Mouse (Mus musculus) ZHBTc4 (cell line): ENCODE measurements around the gene Btbd11.
A peak's percentile ranks its signal among the peaks of the same experiment; 100 is the strongest.

ENCODE experiments used
- DNase-seq: peaks from one replicate; pipeline ENCODE4 v3.0.0-alpha.2; 2011; ENCODE audit warnings: low read depth, low spot score

The Btbd11 gene

DNA sequence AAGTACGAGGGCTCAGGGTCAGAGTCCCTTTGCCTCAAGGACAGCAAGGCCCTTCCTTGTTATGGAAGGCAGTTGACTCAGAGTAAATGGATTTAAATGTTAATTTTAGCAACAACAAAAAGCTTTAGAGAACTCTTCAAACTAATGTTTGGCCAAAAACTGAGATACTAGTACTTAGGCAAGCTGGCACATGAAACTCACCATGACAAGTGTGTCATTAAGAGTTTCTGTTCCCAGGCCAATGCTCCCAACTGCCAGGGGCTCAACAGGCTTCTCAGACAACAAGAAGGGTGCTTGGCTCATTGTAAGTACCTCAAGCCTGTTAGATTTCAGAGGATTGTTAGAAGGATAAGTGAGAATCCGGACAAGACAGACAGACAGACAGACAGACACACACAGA lies 204.7 kb downstream of the Btbd11 start:
- peak; percentile 25 for DNase-seq

DNA sequence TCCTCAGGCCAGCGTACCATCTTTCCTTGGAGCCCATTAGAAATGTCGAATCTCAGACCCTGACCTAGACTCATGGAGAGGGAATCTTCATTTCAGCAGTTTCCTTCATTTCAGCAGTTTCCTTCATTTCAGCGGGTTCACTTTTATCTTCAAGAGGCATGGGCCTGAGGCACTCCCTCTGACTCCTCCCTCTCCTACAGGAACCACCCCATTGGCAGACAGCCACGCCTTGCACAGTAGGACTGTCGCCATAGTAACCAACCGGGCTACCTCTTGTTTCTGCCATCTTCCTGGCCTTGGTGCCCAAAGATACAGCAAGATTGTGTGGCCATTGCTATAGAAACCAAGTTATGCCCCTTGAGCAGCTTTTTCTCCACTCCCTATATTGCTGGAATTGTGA lies 205.4 kb downstream of the Btbd11 start:
- DNase-seq = peak; percentile 87

DNA sequence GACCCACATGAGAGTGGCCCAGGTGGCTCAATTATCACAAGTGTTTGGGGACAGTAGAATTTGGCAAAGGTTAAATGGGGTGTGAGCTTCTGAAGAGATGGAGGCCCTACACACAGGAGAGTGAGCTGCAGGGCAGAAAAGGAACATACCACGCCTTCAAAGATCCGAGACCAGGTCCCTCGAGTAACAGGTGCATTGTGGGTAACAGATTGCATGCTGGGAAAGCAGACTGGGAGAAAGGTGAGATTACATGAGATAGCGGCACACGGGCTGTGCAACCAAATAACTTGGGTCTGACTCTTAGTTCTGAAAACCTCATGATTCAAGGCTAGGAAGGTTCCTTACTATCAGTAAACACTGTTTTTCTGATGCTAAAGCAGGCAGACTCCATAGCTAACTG lies 209.7 kb downstream of the Btbd11 start:
- DNase-seq = peak; percentile 51

DNA sequence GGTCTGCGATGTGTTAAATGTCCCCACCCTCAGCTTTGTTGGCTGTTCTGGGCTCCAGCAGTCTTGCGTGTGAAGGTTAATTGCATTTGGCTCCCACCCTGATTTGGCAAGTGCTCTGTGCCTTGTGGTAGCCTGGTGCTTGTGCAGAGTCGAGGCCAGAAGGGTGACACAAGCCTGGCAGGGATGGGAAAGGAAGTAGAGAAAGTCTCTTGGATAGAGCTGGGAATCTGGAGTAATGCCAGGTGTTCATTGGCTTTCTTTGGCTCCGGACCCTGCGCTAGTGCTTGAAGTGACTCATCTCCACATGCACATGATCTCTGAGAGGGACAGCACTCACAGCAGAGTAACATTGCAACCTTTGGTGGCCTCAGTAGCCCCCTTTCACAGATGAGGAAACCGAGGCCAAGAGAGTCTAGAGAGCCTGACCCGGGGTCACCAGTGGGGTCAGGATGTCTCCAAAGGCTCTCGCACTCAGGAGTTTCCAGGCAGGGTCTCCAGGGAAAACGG lies 211.5 kb downstream of the Btbd11 start:
- peak; percentile 30 for DNase-seq

DNA sequence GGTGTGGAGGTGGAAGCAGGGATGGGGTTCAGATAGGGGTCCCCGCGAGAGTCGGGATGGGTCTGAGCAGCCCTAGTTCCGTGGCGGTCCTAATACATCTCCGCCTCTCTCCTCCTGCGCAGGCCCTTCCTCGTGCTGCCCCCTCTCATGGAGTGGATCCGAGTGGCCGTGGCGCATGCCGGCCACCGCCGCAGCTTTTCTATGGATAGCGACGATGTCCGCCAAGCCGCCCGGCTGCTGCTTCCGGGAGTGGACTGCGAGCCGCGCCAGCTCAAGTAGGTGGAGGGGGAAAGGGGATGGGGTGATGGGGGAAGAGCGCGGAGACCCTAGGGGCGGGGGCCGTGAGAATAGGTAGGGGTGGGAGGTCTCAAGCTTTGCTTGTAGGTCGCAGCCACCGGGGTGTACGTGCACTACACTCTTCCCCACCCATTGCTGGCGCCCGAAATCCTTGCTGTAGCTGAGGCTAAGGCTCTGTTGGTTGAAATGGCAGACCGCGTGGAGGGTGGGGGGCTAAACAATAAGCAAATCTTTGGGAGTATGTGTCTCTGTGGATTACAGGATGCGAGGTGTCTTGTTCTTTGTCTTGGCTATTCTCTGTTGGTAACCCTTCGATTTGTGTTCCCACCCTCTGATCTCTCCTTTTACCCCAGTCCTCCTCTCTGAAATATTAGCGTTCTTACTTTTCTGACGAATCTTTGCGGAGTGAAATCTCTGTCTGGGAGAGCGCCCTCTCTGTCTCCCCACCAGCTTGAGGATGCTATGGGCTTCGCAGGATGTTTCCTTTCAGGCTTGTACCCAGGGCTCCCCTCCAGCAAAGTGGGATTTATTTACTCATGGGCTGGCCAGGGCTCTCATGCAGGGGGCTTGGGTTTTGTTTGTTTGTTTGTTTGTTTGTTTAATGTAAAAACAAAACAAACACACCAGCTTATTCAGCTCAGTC lies 212.3 kb downstream of the Btbd11 start:
- DNase-seq = no peak

DNA sequence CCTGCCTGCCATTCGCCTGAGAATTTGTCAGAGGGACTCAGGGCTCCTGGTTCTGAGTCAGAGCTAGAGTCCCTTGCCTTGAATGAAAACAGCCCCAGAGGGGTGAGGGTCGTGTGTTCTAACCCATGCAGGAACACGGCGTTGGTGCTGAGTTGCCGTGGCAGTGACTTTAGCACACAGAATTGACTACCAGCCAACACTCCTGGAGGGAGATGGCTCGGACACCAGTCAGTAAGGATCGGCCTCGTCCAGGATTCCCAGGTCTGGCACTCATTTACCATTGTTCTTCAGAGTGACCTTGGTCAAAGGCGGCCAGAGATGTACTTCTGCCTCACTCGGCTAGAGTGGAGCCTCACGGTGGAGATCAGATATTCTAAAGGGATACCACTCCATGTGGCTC lies 215.9 kb downstream of the Btbd11 start:
- DNase-seq = no peak

DNA sequence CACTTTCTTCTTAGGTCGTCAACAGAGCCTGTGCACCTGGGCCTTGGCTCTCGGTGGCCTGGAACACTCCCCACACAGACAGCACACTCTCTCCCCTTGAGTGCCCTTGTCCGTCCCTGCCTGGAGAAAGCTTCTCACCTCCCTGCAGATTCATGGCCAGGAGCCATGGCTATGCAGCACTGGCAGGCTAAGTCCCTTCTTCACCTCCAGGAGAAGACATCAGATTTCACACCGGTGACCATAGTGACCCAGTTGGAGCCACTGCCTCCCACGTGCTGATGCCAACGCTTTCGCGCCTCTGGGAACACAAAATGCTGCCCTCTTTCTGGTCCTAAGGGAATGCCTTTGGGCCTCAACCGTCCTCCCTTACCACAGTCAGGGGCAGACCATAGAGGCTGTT lies 217.9 kb downstream of the Btbd11 start:
- no peak for DNase-seq

DNA sequence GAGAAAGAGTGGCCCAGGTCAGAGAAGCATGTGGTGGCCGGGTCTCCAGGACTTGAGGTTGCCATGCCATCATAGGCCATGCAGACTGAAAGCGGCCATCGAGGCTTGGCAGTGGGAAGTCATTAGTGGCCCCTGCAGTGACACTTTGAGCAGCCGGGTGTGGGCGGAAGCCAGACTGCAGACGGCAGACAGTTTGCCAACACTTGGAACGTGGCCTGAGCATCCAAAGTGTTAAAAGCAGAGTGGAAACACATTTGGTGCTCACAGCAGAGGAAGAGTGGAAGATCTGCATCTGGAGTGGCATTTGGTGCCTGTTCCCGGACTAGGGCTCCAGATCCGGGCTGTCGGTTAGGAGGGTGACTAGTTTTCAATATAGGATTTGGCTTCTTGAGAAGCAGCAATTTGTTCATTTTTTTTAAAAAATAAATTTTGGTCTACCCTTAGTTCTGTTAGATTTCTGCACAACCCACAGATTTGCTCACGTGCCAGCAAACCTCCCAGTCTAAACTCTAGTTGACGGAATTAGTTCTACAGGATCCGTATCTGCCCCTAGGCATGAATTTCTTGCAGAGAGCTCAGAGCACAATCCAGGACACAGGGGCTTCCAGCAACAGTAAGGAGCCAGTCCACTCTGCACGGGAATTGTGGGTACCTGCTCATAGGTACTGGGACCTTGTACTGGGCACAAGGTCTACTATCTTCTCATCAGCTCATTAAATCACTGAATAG lies 222.1 kb downstream of the Btbd11 start:
- no peak for DNase-seq

DNA sequence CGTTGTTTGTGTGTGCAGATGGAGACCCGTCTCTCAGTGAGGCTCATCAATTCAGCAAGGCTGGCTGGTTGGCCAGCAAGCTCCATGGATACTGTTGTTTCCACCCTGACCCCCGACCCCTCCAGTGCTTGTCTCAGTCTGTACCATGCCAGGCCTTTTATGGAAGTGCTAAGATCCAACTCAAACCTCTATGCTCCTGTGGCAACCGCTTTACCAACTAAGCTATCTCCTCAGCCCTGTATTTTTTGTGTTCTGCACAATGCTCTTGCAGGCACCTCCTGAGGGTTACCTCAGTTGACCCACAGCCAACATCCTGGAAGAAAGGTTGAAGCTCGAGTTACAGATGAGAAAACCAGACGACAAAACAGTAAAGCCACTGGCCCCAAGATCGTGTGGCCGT lies 230.5 kb downstream of the Btbd11 start:
- DNase-seq = no peak

DNA sequence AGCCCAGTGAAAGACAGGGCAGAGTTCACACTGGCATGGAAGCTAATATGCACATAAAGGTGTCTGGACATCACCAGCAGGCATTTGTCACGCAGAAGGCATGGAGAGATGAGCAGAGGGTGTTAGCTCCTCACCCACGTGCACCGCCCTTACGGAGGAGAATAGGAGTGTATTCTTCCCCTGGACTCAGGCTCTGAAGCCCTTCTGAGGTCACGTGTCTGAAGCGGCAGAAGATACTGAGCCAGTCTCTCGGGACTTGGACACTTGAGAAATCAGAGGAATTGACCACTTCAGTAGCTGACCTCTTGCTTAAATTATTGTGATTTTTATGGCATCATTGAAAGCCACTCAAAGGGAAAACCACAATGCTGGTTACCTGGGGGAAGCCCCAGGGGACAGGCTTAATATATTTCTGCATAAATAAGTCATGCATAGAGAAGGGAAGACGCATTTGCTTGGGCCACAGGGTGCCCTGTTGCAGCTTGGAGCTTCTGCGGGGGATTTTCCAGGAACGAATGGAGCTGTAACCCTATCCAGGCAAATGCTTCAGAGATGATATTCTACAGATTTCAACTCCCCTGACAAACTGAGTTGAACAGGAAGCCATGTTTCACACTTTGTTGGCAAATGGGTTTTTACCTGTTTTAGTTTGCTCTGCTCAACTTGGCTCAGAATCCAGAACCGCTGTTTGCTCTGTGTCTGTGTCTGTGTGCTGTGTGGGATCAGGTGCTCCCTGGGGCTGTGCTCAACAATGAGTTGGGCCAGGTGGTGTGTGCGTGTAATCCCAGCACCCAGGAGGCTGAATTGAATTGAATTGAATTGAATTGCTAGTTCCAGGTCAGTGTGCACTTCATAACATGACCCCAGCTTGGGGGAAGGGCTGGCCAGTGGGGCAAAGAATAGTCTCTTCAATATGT lies 231.1 kb downstream of the Btbd11 start:
- no peak for DNase-seq

DNA sequence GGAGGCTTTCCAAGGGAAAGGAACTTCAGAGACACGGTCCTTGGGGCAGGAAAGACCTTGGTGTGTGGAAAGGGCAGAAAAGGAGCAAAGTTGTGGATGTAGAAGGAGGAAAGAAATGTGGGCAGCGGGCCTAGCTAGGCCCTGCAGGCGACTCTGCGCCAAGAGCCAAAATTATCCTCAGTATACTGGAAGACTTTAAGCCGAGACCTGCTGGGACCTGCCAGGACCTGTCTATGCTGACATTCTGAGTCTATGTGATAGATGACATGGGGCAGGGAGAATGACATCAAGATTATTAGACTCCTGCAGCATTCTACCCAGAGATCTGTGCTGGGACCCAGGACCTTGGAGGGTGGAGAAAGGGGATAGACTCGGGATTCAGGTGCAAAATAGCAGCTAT lies 234.5 kb downstream of the Btbd11 start:
- DNase-seq = no peak

DNA sequence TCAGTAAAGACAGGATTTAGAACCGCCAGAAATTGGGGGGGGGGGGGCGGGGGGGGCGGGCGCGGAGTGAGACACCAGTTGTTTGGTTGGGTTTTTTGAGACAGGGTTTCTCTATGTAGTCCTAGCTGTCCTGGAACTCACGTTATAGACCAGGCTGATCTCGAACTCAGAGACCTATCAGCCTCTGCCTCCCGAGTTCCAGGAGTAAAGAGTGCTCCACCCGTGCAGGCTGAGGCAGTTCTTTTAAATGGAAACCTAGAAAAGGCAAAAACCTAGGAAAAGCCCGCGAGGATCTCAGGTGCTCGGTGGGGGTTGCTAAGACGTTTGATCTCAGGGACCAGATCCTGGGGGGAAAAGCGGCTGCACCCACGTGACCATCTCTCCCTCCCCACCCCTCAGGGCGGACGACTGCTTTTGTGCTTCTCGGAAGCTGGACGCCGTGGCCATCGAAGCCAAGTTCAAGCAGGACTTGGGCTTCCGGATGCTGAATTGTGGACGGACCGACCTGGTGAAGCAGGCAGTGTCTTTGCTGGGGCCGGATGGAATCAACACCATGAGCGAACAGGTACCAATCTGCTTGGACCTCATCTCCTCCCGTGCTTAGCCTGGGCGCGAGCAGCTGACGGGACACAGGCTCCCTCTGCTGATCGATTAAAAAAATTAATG lies 238.0 kb downstream of the Btbd11 start:
- peak; percentile 79 for DNase-seq

DNA sequence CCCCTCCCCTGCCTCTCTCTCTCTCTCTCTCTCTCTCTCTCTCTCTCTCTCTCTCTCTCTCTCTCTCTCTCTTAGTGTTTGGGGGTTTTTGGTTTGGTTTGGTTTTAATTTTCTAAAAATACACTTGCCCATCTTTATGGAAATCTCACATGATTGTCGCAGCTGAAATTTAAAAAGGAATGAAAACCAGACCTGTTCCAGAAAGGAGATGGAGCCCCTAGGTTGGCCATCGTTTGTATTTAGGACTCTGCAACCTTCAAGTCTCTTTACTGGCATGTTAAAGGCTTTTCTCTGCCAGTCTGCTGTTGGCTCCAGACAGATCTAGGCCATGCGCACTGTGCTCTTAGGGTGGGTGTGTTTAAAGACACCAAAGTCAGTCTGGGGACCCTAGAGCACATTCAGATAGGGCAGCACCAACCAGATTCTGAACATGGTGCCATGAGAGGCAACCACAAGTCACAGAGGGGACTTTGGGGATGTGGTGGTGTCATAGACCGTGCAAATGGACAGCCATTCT lies 238.6 kb downstream of the Btbd11 start:
- DNase-seq = no peak

DNA sequence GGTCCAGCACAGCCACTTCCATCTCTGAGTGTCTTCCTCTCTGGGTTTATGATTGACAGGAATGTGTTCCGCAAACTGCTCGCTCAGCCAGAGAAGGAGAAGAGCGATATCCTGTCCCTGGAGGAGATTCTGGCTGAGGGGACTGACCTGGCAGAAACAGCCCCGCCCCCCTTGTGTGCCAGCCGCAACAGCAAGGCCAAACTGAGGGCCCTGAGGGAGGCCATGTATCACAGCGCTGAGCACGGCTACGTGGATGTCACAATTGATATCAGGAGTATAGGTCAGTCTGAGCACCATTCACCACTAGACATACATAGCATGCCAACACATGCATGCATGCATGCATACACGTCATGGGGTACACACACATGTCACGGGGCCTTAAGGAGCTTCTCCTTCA lies 245.4 kb downstream of the Btbd11 start:
- DNase-seq = no peak

DNA sequence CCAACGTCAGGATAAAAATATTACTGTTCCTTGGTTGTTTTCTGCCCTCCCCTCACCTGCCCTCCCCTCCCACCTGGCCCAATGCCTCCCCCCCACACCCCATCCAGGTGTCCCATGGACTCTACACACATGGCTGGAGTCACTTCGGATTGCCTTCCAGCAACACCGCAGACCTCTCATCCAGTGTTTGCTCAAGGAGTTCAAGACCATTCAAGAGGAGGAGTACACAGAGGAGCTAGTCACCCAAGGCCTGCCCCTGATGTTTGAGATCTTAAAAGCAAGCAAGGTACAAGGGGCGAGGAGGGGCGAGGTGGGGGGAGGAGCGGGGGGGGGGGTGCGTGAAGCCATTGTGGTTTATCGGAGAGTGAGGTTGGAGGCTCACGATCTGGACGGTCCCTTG lies 247.0 kb downstream of the Btbd11 start:
- no peak for DNase-seq

DNA sequence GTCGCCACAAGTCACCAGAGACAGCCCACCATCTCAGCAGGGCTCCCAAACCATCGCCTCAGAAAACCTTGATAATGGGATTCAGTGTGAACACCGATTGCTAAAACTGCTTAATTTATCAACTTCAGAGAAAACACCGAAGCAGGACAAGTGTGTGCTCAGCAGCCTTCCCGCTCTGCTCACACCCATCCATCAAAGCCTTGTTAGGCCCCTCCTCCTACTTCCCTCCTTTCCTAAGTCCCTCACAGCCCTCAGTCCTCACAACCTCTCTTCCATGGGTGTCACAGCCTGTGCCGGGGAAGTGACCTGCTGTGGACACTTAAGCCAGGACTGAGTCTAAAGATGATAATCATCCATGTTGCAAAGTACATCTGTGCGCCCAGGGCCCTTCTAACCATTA lies 251.0 kb downstream of the Btbd11 start:
- no peak for DNase-seq

DNA sequence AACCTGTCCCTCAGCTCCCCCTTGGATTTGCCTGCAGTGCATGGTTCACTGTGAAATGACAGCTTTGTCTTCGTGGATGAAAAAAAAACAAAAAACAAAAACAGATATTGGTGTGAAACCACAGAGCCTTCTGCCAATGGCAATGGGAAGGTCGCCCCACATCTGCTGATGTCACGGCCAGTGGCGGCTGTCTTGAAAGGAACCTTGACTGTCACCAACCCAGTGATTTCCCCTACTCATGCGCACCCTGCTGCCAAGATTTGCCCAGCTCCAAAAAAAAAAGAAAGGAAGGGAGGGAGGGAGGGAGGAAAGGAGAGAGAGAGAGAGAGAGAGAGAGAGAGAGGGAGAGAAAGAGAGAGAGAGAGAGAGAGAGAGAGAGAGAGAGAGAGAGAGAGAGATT lies 251.5 kb downstream of the Btbd11 start:
- no peak for DNase-seq

DNA sequence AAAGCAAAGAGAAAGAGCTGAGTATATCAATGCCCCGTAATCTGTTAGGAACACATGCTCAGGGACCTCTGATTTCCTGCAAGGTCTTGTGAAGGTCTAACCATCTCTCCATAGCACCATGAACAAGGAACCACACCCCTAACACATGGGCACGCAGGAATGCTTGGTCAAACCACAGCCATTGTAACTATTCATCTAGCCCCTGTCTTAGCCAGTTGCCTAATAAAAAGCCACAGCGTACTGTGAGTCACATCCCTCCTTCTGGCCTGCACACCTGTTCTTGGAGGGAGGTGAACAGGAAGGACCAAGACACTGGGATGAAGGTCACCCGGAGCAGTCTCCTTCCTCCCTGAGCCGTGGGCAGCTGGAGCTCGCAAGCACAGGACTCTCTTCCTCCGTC lies 253.0 kb downstream of the Btbd11 start:
- DNase-seq = peak; percentile 82

DNA sequence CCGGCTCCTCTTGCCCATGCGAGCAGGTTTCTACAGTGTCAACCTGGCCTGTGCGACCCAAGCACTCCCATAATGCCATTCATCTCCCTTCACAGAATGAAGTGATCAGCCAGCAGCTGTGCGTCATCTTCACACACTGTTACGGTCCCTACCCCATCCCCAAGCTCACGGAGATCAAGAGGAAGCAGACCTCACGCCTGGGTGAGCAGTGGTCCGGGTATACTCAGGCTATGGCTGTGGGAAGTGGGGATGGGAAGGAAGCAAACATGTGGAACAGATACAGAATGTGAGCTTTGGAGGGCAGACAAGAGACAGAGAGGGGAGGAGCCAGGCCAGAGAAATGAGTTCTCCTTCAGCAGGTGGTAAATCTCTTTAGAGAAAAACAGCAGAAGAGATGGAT lies 253.8 kb downstream of the Btbd11 start:
- DNase-seq = no peak

DNA sequence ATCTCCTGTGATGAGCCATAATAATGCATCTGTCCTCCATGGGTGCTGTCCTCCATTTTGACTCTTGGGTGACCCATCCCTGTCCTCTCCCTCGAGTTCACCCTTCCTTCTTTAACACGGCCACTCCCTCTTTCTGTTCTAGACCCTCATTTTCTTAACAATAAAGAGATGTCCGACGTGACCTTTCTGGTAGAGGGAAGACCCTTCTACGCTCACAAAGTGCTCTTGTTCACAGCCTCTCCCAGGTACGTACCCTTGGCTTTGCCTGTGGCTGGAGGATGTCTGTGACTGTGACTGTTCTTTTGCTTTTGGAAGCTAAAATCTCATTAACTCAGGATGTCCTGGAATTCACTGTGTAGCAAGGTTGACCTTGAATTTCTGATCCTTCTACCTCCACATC lies 258.7 kb downstream of the Btbd11 start:
- peak; percentile 46 for DNase-seq

DNA sequence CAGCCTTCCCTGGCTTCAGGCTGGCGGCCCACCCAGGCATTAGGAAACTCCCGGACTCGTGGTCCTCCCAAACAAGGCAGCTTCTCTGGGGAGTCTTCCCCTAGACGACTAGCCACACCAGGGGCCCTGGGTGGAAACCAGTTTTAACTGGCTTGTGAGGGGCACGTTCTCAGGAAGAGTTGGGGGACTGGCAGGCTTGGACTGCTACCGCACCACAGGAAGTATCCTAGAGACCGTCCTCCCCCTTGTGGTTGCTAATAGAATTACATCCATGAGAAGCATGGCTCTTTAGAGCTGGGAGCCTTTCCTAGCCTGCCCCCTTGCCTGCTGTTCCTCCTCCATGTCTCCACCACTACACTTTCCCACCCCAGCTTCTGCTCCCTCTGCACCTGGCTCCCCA lies 265.1 kb downstream of the Btbd11 start:
- DNase-seq = peak; percentile 90
